Comparison of ENCODE assay signal across 41 mouse cellular contexts in genomic region chr15:82073490-82073889, GRCm38 (mm10). TPM values are rescaled to one million over a fixed set of nuclear protein-coding genes. Genes with fewer than 3 reads are reported as not detected.
"Had no signal": no experiment of that assay in that cellular context is flagged by ENCODE, and none has a peak within 500 bp of the region (broad histone marks: within the 10 kb centered on the region; RNA-seq: fewer than 3 reads in every experiment).

No protein-coding gene starts in this region.

- DNase-seq: gastrocnemius, adult 2 months; gastrocnemius, postnatal 10 days; gastrocnemius, postnatal 25 days; heart, adult 11 months; heart, adult 2 months; heart, postnatal 14 days; heart, postnatal 36 days; kidney, adult 11 months; kidney, adult 8-10 months; kidney, postnatal 10 days; kidney, postnatal 25 days; layer of hippocampus, adult 9-11 months; layer of hippocampus, postnatal 36 days; left cerebral cortex, postnatal 4 days had no signal

- H3K36me3 ChIP-seq: heart, embryonic 13.5 days; heart, embryonic 15.5 days; hindbrain, embryonic 13.5 days; hindbrain, embryonic 15.5 days; limb, embryonic 13.5 days; limb, embryonic 15.5 days; liver, embryonic 12.5 days had no signal

- H3K27ac ChIP-seq: gastrocnemius, adult 2 months; heart, adult 2 months; heart, embryonic 13.5 days; heart, embryonic 15.5 days; hindbrain, embryonic 13.5 days; hindbrain, embryonic 15.5 days; hindbrain, postnatal 0 days; limb, embryonic 13.5 days; limb, embryonic 15.5 days; liver, embryonic 12.5 days had no signal

- H3K9me3 ChIP-seq: heart, embryonic 15.5 days; hindbrain, embryonic 13.5 days; hindbrain, embryonic 15.5 days; limb, embryonic 15.5 days; liver, embryonic 12.5 days had no signal

- H3K4me1 ChIP-seq: hindbrain, embryonic 15.5 days; liver, embryonic 12.5 days had no signal

- H3K9ac ChIP-seq: heart, embryonic 13.5 days; heart, embryonic 15.5 days; hindbrain, embryonic 13.5 days; hindbrain, embryonic 15.5 days; limb, embryonic 13.5 days; limb, embryonic 15.5 days; liver, embryonic 12.5 days had no signal

- H3K4me3 ChIP-seq: gastrocnemius, adult 2 months; heart, adult 2 months; heart, embryonic 13.5 days; heart, embryonic 15.5 days; hindbrain, embryonic 13.5 days; hindbrain, embryonic 15.5 days; limb, embryonic 13.5 days; limb, embryonic 15.5 days; liver, embryonic 12.5 days had no signal

- ATAC-seq: hindbrain, postnatal 0 days; intestine, embryonic 16.5 days; liver, embryonic 12.5 days had no signal

RNA-seq across cellular contexts. Expression of gene Mei1, which starts 3.7 kb away (rescaled TPM):
- total RNA-seq: gastrocnemius, adult 2 months; heart, adult 2 months; heart, postnatal 14 days; heart, postnatal 36 days; hematopoietic stem cell, adult 5-6 weeks had no signal
- polyA plus RNA-seq: heart, adult 2 months; heart, embryonic 11.5 days; heart, embryonic 13.5 days; heart, embryonic 15.5 days; heart, postnatal 0 days; hindbrain, embryonic 11.5 days; intestine, embryonic 14.5 days; intestine, embryonic 16.5 days; kidney, embryonic 14.5 days; kidney, embryonic 16.5 days; liver, embryonic 12.5 days had no signal

RNA-seq across cellular contexts. Expression of gene 4930407I10Rik, which starts 14.5 kb away (rescaled TPM):
- total RNA-seq: gastrocnemius, adult 2 months; gastrocnemius, postnatal 10 days; gastrocnemius, postnatal 25 days; gastrocnemius, postnatal 4 days; heart, adult 2 months; heart, postnatal 14 days; heart, postnatal 36 days; hematopoietic stem cell, adult 5-6 weeks; hindbrain, postnatal 0 days; layer of hippocampus, adult 18-20 months; layer of hippocampus, adult 8-10 months; layer of hippocampus, postnatal 14 days; layer of hippocampus, postnatal 36 days; left cerebral cortex, adult 18-20 months; left cerebral cortex, adult 8-10 months; left cerebral cortex, postnatal 10 days; left cerebral cortex, postnatal 25 days; left cerebral cortex, postnatal 4 days had no signal
- polyA plus RNA-seq: frontal cortex, adult 2 months; heart, adult 2 months; heart, embryonic 11.5 days; heart, embryonic 13.5 days; heart, embryonic 15.5 days; heart, postnatal 0 days; hindbrain, embryonic 13.5 days; hindbrain, embryonic 15.5 days; hindbrain, postnatal 0 days; intestine, embryonic 14.5 days; intestine, embryonic 16.5 days; kidney, embryonic 14.5 days; kidney, embryonic 16.5 days; large intestine, adult 2 months; limb, embryonic 11.5 days; limb, embryonic 15.5 days; liver, embryonic 12.5 days had no signal
